Mouse (Mus musculus): ENCODE measurements around the gene Pfkm.

Gene Pfkm

DNA sequence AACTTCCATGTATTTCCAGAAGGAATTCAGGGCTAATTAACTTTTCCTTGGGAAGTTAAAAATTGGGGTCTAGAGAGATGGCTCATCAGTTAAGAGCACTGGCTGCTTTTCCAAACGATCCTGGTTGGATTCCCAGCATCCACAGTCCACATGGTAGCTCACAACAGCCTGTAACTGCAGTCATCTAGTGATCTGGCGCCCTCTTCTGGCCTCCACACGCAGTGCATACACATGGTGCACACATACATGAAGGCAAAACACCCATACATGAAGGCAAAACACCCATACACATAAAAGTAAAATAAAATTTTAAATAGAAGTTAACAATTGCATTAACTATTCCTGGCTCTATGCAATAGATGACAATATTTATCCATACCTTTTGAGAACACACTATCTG, 4.6 kb downstream of the Pfkm start:
- in situ Hi-C loops (cut with MboI, MseI) = no loop called here

DNA sequence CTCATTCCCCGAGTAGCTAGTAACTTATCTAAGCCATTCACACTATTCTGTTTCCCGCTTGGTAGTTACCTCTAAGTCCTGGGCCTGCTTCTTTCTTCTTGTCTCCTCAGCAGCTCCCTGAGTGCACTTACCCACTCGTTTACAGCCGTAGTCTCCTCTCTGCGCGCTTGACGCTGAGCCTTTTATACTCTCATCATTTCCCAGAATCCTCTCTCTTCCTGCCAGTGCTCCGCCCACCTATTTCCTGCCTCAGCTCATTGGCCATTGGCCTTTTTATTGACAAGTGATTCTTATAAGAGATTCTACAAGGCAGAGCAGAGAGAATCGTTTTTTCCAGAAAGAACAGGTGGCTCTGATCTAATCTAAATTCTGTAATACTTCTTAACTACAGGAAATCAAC, 6.1 kb downstream of the Pfkm start:
- in situ Hi-C loops (cut with MboI, MseI) = no loop called here

DNA sequence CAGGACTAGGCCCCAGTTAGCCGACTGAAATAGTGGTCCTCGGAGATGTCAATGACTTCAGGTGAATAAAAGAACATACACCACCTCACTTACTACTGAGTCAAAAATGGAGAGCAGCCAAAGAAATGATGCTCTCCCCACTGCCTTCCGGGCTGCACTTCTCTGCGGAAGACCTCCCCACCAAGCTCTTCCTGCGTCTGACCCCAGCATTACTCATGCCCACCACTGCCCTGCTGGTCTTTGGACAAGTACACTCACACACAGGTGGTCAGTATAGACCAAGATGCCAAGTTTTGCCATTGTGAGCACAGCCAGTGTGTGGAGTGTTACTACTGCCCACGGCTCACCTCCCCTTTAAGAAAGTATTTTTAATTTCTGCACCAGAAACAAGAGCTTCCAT, 10.0 kb downstream of the Pfkm start:
- in situ Hi-C loops (cut with MboI, MseI) = no loop called here

DNA sequence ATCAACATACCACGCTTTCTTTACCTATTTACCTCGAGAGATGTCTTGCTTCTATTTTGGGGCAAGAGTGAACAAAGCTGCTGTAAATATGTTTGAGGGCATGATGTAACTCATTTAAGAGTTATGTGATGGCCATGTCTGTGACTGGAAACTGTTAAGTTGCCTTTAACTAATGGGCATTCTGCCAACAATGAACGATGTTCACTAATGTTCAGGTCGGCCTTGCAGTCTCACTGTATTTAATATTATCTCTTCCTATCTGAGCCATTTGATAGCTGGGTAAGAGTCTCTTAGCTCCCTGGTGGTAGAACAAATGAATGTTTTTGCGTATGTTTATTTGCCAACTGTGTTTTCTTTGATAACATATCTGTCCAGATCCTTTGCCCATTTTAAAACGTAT, 14.1 kb downstream of the Pfkm start:
- in situ Hi-C loops (cut with MboI, MseI) = no loop called here

DNA sequence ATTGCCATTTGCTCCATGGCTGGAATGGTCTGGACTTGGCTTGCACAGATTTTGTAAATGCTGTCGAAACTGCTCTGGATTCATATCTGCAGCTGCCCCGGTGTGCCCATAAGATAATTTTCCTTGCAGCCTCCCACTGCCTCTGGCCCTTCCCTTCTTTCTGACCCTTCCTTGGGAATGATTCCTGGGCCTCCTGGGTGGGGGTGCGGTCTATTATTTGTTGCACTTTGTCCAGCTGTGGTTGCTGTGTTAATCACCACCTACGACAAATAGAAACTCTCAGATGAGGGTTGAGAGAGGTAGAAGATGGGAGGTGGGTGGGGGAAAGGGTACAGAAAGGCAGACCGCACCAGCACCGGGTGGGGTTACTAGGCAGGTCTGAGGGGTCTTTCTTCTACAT, 14.8 kb downstream of the Pfkm start:
- in situ Hi-C loops (cut with MboI, MseI) = no loop called here

DNA sequence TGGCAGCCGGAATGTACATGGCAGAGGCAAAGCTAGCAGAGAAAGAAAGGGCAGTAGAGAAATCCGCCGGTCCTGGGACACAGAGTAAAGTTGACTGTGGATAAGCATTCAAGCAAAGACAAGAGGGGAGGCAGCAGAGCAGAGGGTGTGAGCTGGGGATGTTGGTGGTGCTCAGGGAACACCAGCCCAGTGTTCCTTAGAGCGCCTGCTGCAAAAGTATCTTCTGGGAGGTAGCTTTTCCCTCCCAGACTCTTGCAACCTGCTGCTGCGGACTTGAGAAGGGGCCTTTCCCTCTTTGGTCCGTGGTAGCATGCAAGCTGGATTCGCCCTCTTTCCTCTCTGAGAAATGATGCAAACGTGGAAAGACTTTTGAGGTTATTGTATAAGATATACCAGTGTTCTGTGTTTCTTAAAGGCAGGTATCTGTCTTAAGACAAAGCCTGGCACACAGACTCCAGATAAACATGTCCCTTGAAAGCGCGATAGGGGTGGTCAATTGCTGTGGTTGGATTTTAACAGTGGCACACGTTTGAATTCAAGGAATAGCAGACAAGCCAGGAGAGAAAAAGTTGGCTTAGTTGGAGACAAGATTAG, 15.4 kb downstream of the Pfkm start:
- in situ Hi-C loops (cut with MboI, MseI) = no loop called here

DNA sequence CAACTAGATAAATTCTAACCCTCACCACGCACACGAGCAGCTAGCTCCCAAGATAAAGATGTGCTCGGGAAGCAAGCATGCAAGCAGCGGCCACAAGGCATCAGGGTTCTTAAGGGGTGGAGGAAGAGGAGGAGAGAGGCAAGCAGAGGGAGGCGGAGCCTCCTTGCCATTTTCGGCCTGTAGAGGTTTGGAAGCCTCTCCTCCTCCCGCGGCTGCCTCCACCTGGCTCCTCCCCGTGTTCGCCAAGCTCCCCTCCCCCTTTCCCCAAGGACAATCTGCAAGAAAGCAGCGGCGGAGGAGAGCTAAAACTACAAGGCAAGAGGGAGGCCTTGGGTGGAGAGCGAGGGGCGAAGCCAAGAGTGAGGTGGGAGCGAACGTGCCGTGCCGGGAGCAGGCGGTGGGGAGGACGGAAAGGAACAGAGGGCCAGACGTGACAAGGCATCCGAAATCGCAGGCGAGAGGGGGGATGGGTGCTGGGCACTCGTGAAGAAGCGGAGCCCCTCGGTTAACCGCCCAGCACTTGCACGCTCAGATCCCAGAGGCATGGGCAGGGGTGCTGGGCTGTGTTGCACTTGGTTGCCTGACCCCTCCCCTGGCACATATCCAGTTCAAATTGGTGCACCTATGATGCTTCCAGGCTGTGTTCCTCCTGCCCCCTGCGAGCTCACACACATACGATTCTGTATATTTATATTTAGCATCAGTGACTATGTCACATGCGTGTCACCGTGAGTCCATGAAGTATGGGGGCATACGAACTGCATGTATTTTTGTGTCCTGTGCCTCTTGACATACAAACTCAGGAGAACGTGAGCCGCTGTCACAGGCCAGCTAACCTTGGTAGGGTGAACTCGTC, 16.1 kb downstream of the Pfkm start:
- in situ Hi-C loops (cut with MboI, MseI) = no loop called here

DNA sequence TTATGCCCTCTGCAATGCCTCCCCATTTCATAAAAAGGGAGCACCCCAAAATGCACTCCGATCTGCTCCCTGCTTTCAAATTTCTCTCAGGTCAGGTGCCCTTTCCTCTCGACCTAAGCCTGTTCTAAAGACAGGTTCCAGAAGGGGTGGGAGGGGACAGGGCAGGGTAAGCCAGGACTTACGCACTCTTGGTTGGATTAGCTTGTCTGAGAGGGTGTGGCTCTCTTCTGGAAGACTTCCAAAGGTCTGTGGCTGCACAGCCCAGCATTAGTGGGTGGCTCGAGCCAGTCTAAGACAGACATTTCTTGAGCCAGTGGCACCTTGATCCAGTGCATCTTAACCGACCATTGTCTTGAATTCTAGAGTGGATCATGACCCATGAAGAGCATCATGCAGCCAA, 19.4 kb downstream of the Pfkm start:
- in situ Hi-C loops (cut with MboI, MseI) = no loop called here

DNA sequence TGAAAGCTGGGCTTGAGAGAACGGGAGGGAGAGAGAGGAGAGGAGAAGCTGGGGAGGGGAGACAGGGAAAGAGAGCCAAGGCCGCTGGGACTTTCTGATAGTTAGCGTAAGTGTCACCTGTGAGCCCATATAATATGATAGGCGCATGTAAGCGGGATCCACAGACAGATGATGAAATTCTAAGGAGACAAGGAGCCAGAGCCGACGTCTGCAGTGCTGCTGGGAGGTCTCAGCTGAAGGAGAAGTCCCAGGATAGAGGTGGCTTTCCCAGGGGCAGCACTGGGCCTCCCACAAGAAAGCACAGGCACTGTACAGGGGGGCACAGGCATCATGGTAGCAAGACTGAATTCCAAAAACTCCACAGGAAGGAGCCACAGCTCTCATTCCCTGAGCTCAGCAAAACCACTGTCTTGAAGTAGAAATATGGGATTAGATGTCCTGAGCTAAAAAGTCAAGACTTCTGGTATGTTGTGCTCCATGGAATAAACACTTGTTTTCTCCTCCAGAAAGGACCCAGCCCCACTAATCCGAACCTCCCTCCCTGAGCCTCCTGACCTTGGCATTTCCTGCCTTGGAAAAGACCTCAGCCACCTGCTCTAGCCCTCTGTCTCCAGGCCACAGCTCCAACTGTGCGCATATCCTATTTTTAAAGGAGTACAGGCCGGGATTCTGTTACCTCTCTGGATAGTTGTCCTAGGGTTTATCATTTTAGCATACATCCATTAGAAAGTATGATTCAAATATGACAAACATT, 21.9 kb downstream of the Pfkm start:
- in situ Hi-C loops (cut with MboI, MseI) = no loop called here

DNA sequence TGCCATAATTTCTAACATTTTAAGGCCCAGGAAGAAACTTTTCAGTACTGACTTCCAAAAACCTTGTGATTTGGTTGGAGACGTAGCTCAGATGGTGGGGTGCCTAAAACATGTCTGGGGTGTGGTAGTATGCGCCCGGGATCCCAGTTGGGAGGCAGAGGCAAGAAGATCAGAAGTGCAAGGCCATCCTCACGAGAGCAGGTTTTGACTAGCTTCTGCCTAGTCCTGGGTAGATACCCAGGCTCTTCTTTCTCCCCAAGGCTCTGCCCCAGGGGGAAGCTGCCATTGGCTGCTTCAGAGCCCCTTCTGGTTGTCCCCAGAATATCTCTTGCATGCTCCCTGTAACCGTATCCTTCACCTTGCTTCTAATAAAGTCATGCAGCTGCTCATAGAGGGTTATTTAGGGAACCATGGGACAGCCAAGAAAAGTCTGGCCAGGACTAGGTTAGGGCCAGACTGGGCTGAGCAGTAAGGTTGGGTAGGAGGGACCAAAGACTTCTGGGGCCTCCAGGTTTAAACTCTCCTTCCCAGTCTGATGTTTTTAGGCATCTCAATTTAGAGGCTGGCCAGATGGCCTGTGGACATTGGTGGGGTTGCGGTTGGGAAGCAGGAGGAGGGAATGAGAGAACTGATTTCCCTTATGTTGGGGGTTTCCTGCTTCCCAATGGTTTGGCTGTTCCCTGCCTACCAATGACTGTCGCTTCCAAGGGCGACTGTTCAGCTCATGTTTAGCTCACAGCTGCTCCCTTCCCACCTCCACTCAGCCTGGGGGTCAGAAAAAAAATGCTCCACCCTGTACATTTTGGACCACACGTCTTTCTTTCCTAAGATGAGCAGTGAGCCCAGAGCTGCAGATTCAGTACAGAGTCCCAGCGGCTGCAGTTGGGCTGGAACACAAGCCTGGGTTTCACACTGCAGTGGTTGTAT, 22.7 kb downstream of the Pfkm start:
- in situ Hi-C loops (cut with MboI, MseI) = no loop called here

DNA sequence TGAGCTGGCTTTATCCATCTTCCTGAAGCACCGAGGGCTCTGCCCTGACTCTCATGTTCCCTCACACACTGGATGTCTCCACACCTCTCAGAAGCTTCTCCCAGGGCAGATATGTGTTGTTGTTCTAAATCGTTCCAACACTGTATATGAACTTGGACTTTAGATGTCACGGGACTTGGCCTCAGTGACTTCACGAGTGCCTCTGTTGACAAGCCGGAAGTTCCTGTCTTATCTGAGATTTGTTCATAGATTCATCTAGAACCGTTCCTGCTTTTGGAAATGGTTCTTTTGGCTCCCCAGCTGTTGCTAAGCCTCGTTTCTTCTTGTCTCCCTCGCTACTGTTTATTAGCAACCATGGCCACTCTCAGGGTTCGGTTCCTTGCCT, 23.4 kb downstream of the Pfkm start:
- in situ Hi-C loops (cut with MboI, MseI) = no loop called here

DNA sequence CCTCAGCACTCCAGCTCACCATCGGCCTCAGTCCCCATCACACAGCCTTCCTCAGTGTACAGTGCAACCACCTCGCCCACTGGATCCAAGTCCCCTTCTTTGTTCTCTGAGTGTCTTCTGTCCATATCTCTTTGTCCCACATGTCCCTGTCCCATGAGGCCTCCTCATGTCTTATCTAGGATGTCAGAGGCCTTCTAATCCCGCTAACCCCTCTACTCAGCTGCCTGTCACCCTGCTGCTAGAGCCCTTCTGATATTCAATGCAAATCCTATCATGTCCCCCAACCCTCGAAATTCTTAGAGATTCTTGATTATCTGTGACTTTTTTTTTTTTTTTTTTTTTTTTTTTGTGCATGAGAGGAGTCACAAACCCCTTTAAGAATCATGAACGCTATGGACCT, 23.9 kb downstream of the Pfkm start:
- in situ Hi-C loops (cut with MboI, MseI) = no loop called here

DNA sequence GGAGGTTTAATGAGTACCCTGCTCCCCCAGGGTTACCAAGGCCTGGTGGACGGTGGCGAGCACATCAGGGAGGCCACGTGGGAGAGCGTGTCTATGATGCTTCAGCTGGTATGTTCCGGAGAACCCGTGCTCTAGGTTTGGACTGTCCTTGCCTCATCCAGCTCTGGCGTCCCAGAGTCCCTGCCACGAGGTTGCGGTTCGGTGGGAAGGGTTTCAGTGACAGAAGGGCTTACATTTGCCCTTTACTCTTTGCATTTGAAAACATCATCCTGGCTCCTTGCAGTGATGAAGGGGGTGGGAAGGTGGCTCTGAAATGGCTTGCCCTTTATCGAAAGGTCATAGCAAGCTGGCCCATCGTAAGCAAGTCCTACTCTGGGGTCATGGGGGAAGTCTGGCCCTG, 27.0 kb downstream of the Pfkm start:
- in situ Hi-C loops (cut with MboI, MseI) = no loop called here

DNA sequence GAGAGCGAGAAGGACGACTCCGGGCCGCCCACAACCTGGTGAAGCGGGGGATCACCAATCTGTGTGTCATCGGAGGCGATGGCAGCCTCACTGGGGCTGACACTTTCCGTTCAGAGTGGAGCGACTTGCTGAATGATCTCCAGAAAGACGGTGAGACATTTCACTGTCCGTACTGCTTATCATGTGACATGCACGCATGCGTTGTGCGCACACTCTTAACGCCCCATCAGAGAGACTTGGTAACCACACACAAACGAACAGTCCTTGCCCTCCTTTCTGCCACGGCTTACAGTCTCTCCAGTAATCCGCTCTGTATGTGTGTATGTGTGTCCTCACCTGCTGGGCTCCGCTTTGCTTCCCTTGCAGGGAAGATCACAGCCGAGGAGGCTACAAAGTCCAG, 28.4 kb downstream of the Pfkm start:
- in situ Hi-C loops (cut with MboI, MseI) = no loop called here

DNA sequence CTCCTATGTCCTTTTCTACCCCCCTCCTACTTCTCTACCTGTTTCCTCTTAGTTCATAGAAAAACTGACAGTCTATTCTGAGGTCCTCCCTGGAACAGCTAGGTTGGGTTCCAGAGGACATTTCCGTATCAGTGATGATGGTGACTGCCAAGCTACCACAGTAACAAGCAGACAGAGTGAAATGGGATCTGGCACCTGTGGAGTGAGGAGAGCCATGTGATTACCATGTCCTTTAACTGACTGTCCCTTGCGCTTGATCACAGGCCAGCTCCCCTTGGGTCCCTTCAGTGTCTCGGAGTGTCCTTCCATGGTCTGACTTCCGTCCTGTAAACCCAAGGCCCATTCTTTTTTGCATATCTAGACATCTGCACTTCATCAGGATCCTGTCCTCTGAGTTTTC, 38.6 kb downstream of the Pfkm start:
- in situ Hi-C loops (cut with MboI, MseI) = no loop called here

DNA sequence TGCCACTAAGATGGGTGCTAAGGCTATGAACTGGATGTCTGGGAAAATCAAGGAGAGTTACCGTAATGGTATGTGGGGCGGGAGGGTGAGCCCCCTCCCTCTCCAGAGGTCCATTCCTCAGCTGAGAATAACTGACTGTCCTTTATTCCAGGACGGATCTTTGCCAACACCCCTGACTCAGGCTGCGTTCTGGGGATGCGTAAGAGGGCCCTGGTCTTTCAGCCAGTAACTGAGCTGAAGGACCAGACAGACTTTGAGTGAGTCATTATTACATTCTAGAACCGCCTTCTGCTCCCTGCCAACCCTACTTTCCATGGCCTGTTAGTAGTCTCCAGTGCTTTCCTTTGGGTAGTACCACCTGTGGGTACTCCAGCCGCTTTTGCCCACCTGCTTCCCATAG, 39.1 kb downstream of the Pfkm start:
- in situ Hi-C loops (cut with MboI, MseI) = no loop called here

DNA sequence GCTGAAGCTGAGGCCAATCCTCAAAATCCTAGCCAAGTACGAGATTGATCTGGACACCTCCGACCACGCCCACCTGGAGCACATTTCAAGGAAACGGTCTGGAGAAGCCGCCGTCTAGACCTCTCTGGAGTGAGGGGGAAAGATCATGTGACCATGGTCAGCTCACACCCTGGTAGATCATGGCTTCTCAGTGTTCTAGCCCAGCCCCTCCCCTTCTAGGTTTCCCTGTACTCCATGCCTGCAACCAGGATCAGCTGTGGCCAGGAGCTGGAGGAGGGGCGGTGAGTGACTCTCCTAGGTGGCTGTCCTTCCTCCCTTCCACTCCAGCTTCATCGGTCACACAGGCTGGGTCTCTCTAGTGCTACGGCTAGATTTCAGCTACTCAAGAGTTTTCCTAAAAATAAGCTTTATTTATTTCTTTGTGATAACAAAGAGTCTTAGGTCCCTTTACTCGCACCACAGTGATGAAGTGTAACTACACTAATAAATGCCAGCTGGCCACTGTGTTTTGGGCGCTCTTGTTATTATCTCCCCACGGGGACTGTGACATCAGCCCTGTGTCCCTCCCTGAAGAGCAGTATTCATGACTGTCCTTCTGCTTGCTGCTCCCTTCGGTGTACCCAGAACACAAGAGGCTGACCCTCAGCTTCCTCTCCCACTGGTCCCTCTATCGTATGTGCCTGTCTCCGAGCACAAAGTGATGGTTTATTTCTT, 39.7 kb downstream of the Pfkm start:
- in situ Hi-C loops (cut with MboI, MseI) = no loop called here

DNA sequence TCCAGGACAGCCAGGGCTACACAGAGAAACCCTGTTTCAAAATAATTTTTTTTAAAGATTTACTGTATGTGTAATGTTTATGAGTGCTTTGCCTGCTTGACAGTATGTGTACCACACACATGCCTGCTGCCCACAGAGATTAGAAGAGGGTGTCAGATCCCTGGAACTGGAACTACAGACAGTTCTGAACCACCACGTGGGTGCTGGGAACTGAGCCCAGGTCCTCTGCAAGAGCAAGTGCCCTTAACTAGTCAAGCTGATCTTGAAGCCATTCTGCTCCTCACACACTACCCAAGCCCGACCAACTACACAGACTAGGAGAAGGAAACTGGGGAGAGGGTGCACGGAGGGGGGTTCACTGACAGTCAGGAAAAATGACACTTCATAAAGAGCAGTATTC, 41.1 kb downstream of the Pfkm start:
- in situ Hi-C loops (cut with MboI, MseI) = no loop called here

DNA sequence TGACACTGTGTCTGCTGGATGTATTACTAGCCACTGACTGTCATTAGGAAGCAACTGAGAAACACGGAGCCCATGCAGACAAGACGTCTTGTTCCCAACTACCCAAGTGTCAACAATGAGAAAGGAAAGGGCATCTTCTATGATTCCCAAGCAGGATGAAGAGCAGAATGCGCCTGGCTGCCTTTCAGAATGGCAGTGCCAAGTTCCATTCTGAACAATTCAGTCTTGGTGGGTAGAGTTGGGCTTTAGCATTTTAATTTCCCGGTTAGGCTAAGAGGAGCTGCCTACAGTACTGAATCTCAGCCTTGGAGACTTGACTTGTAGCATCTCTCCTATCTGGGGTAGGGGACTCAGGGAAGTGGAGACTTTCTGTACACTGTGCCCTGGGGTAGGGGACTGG, 41.6 kb downstream of the Pfkm start:
- in situ Hi-C loops (cut with MboI, MseI) = no loop called here

DNA sequence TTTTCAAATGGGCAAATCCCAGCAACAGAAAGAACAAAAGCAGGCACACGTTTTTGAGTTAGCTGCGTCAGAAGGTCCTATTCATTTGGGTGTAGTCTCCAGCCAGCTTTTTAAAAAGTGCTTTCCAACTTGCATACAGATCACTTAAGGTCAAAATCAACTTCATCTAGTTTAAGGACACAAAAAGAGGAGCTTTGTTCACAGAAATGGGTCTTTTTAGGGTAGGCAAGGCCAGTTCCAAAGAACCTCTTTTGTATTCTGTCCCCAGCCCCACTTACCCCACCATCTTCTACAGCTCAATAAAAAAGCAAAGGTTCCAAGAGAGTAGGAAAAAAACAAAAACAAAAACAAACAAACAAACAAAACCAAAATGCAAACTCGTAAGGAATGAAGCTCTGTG, 42.3 kb downstream of the Pfkm start:
- in situ Hi-C loops (cut with MboI, MseI) = loop anchor here (5.0 kb wide), 1 partner anchor 447 kb away; no protein-coding TSS in a partner anchor

DNA sequence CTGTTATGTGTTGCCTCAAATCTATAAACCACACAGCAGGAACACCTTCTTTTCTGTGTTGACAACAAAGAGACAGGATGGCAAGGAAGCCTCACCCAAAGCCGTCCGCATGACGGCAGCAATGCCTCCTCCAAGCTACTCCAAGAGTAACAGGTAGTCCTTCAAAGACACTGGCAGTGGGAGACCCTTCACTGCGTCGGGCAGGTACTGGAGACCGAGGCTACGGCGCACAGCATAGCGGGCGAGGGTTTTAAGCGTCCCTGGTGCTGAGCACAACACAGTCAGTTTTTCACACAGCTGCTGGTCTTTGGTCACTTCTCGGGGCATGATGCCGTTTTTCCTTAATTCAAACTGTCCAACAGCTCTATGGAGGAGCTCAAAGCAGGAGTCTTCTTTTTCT, 43.3 kb downstream of the Pfkm start:
- in situ Hi-C loops (cut with MboI, MseI) = loop anchor here (5.0 kb wide), 1 partner anchor 448 kb away; no protein-coding TSS in a partner anchor

Measured in T-helper 1 cell (primary cell).